Mouse (Mus musculus): ENCODE measurements at regions not wholly inside any gene's neighbourhood (a gene's known extent, or its start where the extent isn't known, plus 50 kb on each side); places are given as distances from the start of the nearest gene placed in this dataset.

DNA sequence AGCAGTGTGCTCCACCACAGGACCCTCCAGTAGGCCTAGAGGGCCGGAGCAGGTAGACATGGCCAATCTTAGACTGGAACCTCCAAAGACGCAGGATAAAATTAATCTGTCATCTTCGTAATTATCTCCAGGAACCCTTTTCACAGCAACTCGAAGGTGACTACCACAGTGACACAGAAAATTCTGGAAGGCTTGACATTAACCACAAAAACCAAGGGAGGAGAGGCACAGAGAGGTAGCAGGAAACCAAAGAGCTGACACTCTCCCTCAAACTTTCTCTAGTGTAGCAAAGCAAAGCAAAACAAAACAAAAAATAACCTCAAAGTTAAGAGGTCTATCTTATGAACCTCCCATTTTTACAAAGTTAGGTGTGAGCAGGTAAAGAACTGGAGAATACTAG lies 177.4 kb upstream of the Smim15 start:
- Histone ChIP-seq H3K4me2 (no peak overlapping the region), H3K9me3 (no peaks in the 10 kb centered on the region), H3K4me1 (replicated peaks) (peaks cover 22% of the 10 kb centered on the region), H3K4me3 (no peak overlapping the region), H3K27me3 (no peaks in the 10 kb centered on the region), H3K36me3 (no peaks in the 10 kb centered on the region), H3K9ac (no peak overlapping the region), H3K27ac (replicated peaks) (no peak overlapping the region)
- WGBS = 85% methylated on average over 4 of the region's 4 CpGs
- ATAC-seq (ENCODE audit: low FRiP score, low read depth) = no peak

DNA sequence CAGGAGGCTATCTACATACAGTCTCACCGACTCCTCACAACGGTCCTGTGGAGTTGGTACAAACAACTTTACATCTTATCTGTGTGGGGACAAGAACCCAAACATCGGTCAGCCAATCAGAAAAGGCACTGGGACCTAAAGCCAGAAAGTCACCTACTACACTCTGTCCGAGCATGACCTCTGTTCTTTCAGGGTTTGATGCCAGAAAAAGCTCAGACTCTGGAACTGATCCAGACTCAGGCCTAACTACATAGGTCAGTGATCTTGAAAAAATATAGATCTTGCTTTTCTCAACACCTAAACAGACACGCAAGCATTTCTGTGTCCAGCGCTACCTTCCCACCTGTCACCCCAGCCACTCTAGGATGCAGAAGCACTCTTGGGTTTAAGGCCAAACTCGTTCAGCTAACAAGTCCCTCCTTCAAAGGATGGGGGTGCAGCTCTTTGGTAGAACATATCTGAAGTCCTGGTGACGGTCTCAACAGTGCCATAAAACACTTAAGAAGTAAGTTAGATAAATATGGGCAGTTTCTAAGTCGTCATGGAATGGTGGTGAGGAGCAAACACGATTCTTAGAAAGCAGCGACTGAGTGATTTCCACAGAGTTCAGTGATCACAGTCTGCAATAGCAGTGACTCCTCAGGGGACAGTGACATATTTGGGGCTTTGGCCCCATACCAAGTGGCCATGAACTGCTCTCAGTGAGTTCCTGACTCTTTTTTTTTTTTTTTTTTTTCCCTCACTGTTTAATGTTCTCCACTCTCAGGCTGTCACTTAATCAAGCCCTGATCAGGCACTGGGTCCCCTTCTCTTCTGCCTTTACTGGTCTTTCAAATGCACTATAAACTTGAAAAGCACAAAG lies 181.2 kb upstream of the Smim15 start:
- Histone ChIP-seq H3K9me3 (no peaks in the 10 kb centered on the region), H3K9ac (no peak overlapping the region), H3K36me3 (no peaks in the 10 kb centered on the region), H3K27me3 (no peaks in the 10 kb centered on the region), H3K27ac (replicated peaks) (no peak overlapping the region), H3K4me1 (replicated peaks) (peaks cover 24% of the 10 kb centered on the region), H3K4me2 (no peak overlapping the region), H3K4me3 (no peak overlapping the region)
- 78% methylated on average over 11 of the region's 11 CpGs for WGBS
- ATAC-seq (ENCODE audit: low FRiP score, low read depth) = no peak

DNA sequence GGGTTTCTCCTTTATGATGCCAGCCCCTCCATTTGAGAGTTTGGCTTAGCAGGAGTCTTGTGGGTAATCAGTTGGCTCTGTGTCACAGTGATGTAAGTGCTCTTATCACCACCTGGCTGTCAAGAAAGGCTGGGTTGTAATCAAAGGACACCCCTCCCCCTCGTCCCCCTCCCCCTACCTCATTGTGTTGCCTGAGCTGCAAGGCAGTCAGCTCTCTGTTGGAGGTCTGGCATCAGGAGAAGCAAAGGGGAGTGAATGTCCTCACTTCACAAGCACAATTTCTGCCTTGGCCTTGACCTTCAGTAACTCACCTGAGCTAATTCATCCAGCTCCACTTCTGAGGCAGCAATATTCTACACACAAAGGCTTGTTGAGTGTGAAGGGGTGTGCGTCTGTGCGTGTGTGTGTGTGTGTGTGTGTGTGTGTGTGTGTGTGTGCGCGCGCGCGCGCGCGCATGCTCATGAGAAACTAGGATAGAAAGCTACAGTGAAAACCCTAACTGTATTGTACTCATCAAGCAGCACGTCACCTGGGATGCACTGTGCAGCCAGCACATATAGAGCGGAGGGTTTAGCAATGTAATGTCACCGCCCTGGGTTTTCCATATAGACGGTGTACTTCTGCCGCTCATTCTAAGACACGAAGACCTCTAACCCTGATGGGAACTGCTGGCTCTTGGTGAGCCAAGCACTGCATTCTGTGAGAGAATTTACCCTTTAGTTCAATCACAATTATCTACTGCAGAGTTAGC lies 182.7 kb upstream of the Smim15 start:
- no peak overlapping the region for H3K9ac ChIP-seq
- H3K4me3 ChIP-seq = no peak overlapping the region
- H3K9me3 ChIP-seq = no peaks in the 10 kb centered on the region
- H3K36me3 ChIP-seq = no peaks in the 10 kb centered on the region
- WGBS = 71% methylated on average over 17 of the region's 17 CpGs
- H3K27ac ChIP-seq (replicated peaks) = no peak overlapping the region
- no peaks in the 10 kb centered on the region for H3K27me3 ChIP-seq
- ATAC-seq (ENCODE audit: low FRiP score, low read depth) = peak; percentile 56; the same call in 1 of the 2 replicates
- H3K4me2 ChIP-seq = no peak overlapping the region
- H3K4me1 ChIP-seq (replicated peaks) = peaks cover 30% of the 10 kb centered on the region

DNA sequence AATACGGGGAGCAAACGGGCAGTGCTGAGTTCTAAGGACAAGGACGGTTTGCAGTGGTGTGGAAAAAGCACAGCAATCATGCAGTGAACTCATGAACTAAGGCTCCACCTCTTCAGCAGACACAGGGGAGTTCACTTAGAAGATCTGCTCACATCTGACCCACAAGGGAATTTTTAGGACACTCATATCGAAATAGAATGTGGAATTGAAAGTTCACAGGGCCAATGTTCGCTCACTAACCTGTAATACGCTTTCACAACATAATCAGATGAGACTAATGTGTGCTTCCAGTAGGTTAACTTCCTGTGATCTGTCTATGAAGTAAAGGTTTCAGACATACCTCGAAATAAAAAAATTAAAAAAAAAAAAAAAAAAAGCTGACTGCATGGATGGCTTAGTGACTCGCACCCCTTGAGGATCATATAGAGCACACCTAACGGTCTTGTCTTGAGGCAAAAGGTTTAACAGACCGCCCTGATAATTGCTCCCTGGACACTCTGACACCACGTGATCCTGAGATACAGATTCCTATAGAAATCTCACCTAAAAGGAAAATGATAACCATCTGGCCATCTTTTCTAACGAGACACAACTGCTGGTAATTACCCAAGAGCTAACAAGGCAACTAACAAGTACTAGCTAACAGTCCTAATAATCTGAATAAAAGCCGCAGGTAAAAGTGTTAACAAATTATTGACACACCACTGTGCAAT lies 187.0 kb upstream of the Smim15 start:
- no peaks in the 10 kb centered on the region for H3K27me3 ChIP-seq
- H3K9ac ChIP-seq = no peak overlapping the region
- WGBS = 77% methylated on average over 13 of the region's 13 CpGs
- ATAC-seq (ENCODE audit: low FRiP score, low read depth) = no peak
- no peaks in the 10 kb centered on the region for H3K9me3 ChIP-seq
- H3K36me3 ChIP-seq = no peaks in the 10 kb centered on the region
- peaks cover 31% of the 10 kb centered on the region for H3K4me1 ChIP-seq (replicated peaks)
- H3K4me3 ChIP-seq = no peak overlapping the region
- no peak overlapping the region for H3K27ac ChIP-seq (replicated peaks)
- no peak overlapping the region for H3K4me2 ChIP-seq

DNA sequence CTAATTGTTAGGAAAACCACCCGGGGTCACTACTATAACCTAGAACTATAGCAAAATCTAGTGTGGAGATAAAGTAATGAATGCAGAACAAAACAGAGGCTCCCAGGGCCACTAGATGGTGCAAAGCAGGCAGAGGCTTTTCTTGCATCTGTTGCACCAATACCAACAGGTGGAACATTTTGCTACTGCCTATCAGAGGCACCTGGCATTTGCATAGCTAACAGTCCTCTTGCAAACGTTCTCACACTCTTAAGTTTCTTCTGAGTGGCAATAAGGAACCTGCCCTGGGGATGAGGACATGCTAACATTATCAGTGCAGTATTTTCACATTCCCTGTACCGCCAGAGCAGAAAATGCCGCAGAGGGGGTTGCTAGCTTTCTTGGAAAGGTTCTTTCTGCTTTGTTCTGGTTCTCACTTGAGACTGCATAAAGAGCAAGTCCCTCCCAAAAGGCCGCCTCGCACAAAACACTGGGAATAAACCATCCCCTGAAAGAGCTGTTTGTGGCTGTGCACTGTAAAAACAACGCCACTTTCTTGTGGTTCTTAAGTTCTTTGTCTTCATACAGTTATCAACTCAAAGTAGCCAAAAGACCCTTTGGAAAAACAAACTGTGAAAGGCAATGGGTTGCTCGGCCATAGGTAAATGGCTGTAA lies 193.2 kb upstream of the Smim15 start:
- H3K9me3 ChIP-seq = no peaks in the 10 kb centered on the region
- ATAC-seq (ENCODE audit: low FRiP score, low read depth) = no peak
- no peak overlapping the region for H3K4me2 ChIP-seq
- H3K27ac ChIP-seq (replicated peaks) = no peak overlapping the region
- no peaks in the 10 kb centered on the region for H3K27me3 ChIP-seq
- H3K4me1 ChIP-seq (replicated peaks) = peaks cover 40% of the 10 kb centered on the region
- no peaks in the 10 kb centered on the region for H3K36me3 ChIP-seq
- 56% methylated on average over 8 of the region's 8 CpGs for WGBS
- no peak overlapping the region for H3K9ac ChIP-seq
- no peak overlapping the region for H3K4me3 ChIP-seq

DNA sequence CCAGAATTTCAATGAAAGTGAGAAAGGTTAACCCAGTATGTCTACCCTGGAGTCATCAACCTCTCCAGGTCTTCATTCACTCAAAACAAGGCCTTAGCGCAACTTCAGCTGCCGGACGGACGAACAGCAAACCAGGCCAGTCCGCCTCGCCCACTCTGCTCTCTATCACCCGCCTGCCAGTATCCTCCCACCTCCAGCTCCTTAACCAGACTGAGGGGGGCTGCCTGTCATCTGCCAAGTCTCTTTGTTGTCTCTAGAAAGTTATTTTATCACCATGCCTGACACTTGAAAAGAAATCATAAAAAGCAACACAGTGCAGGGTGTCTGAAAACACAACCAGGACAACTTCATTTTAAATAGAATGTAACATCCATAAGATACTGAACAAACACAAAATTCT lies 195.4 kb upstream of the Smim15 start:
- Histone ChIP-seq H3K27ac (replicated peaks) (no peak overlapping the region), H3K4me3 (no peak overlapping the region), H3K36me3 (no peaks in the 10 kb centered on the region), H3K9ac (no peak overlapping the region), H3K4me2 (no peak overlapping the region), H3K4me1 (replicated peaks) (peaks cover 54% of the 10 kb centered on the region), H3K9me3 (no peaks in the 10 kb centered on the region), H3K27me3 (no peaks in the 10 kb centered on the region)
- ATAC-seq (ENCODE audit: low FRiP score, low read depth) = no peak
- WGBS = 72% methylated on average over 7 of the region's 7 CpGs

DNA sequence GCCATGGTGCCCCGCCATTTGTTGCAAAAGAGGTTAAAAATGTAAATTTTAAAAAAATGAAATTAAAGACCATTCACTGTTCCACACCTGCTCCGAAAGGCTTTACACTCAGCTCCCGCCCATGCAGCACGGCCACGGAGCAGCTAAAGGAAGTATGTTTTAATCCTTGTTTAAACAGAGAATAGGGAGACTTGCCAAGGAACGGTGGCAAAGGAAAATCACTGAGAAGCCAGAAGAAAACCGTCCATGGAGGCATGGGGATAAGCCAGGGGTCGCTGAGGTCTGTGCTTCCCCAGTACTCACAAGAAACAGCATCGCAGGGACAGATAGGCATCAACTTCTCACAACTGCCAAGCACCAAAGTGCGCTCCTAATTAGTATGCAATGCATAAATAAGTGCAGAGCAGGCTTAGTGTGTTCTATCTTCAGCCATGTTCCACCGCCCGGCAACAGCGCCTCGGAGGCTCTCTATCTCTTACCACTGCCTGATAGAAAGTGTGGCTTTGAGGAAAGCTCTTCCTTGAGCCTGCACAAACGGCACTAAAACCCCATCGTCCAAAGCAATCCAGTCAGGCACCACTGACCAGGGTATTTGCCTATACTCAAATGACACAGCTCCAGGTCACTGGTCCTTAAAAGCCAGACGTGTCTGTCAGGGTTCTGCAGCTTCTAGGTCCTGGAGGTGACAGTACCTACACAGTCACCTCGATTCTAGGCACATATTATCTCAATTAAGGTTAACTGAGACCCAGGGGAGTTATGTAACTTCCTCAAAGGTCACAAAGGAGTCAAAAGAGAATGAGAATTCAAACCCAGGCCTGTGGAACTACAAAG lies 196.8 kb upstream of the Smim15 start:
- Histone ChIP-seq H3K4me2 (peak overlapping the region; percentile 19), H3K4me3 (no peak overlapping the region), H3K27ac (replicated peaks) (peak overlapping the region; percentile 6; the same call in 1 of the 2 replicates), H3K9me3 (no peaks in the 10 kb centered on the region), H3K4me1 (replicated peaks) (peaks cover 64% of the 10 kb centered on the region), H3K36me3 (no peaks in the 10 kb centered on the region), H3K9ac (no peak overlapping the region), H3K27me3 (no peaks in the 10 kb centered on the region)
- ATAC-seq (ENCODE audit: low FRiP score, low read depth) = peak; percentile 47; the same call in 1 of the 2 replicates
- WGBS = 30% methylated on average over 18 of the region's 18 CpGs

DNA sequence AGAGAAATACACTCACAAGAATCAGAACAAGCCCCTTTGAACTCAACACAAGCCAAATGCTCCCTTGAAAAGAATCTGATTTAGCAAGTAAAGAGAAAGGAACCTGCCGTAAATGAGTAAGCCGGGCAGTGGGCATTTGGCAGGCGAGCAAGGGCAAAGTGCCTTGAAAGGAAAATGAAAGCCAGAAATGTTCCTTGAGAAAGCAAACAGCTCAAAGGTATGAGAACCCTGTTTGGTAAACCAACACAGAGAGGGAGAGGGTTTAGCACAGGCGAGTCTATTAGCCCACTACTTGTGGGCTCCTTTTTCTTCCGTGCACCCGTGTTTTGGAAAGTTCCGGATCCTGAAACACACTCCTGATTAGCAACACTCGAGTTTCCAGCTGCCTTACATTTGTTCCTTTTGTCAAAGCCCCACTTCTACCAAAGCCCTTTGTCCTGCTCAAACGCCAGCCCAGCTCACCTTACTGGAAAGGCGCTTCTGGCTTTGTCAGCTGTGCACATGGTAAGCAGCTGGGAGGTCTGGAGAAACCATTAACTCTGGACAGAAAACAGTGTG lies 197.5 kb upstream of the Smim15 start:
- 0 out of 2 replicates have a peak, but pooled peaks have one; percentile 10 for ATAC-seq (ENCODE audit: low FRiP score, low read depth)
- H3K4me3 ChIP-seq = no peak overlapping the region
- no peaks in the 10 kb centered on the region for H3K27me3 ChIP-seq
- no peaks in the 10 kb centered on the region for H3K36me3 ChIP-seq
- WGBS = 30% methylated on average over 10 of the region's 10 CpGs
- H3K4me1 ChIP-seq (replicated peaks) = peaks cover 59% of the 10 kb centered on the region
- 0 out of 2 replicates have a peak overlapping the region, but pooled peaks have one; percentile 1 for H3K27ac ChIP-seq (replicated peaks)
- H3K9ac ChIP-seq = no peak overlapping the region
- peak overlapping the region; percentile 19 for H3K4me2 ChIP-seq
- no peaks in the 10 kb centered on the region for H3K9me3 ChIP-seq

DNA sequence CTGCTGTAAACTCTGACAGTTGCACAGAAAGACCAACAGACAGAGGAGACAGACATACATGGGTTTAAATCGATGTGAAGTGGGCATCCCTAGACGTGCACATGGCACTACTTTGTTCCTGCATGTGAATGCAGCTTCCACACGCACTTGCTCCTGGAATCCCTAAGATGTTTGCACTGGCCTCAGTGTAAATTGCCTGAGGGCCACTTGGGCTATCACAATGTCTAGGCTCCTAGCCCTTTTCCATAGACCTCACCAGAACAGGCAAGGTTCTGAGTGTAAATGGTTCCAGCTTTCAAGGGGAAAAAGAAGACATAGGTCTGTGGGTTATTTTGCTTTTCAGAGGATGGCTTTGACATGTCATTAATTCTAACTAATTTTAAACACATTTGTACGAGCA lies 198.4 kb upstream of the Smim15 start:
- 62% methylated on average over 4 of the region's 4 CpGs for WGBS
- Histone ChIP-seq H3K4me2 (no peak overlapping the region), H3K27ac (replicated peaks) (no peak overlapping the region), H3K36me3 (no peaks in the 10 kb centered on the region), H3K9me3 (no peaks in the 10 kb centered on the region), H3K9ac (no peak overlapping the region), H3K4me1 (replicated peaks) (peaks cover 51% of the 10 kb centered on the region), H3K4me3 (no peak overlapping the region), H3K27me3 (no peaks in the 10 kb centered on the region)
- ATAC-seq (ENCODE audit: low FRiP score, low read depth) = no peak

DNA sequence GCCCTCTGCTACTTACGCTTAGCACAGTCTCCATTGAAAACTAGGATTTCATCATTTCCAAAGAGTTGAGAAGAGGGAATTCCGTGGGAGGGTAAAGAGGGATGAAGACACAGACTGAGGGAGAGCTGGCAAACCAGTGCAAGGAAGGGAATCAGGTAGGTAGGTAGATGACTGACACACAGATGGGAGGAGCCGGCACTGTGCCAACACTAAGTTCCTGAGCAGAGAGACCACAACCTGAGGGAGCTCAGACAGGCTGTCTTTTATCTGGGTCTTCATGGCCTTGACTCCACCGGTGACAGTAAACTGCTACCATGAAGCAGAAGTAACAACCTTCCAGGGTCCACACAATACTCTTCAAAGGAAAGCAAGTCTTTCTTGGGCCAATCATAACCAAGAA lies 200.2 kb upstream of the Smim15 start:
- ATAC-seq (ENCODE audit: low FRiP score, low read depth) = no peak
- Histone ChIP-seq H3K4me3 (no peak overlapping the region), H3K27ac (replicated peaks) (no peak overlapping the region), H3K36me3 (no peaks in the 10 kb centered on the region), H3K9ac (no peak overlapping the region), H3K27me3 (no peaks in the 10 kb centered on the region), H3K4me1 (replicated peaks) (peaks cover 54% of the 10 kb centered on the region), H3K4me2 (no peak overlapping the region), H3K9me3 (no peaks in the 10 kb centered on the region)
- WGBS = 91% methylated on average over 4 of the region's 4 CpGs
